Mouse (Mus musculus): ENCODE data around the gene Zfp626. TPM values are rescaled to one million over a fixed set of nuclear protein-coding genes. Genes with fewer than 3 reads are reported as not detected.
"Not testable (repeated sequence)": the region's sequence is repeated elsewhere in the genome, so short reads cannot be mapped to it uniquely, and the experiment has no call there.

Zfp626 gene
- polyA plus RNA-seq, 1 experiment from 2014 or later, result 2.4 TPM

DNA sequence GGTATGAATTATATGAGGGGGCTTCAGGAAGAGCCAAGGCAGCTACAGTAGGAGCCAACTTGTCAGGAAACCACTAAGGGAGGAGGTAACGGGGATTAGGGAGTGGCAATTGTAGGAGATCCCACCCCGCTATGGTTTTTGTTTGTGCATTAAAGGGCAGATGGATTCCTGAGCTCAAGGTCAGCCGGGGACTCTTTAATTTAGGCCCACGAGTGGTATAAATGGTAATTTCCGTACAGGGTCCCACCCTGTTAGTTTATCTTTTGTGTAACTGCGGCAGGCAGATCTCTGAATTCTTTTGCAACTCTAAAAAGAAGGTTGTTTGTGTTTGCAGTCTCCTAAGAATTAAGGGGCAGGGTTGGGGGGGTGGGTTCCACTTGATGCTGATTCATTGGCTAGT is 33.1 kb downstream of the Zfp626 start:
- Histone ChIP-seq H3K27ac (ENCODE audit: low read depth, low read length) (no peak overlapping the region), H3K9ac (ENCODE audit: low read length) (no peak overlapping the region)

GRCm38 (mm10) chr7:27857227-27857626 is 50.2 kb downstream of the Zfp626 start, which contains the start of gene Zfp607a:
TSS of gene Zfp607a (plus strand) at chr7:27857527.
- ATAC-seq (ENCODE audit: low FRiP score) (no peak), DNase-seq (ENCODE audit: low spot score, missing footprints) (no peak)
- H3K4me3 ChIP-seq (ENCODE audit: low read depth, low read length), result no peak within 1 kb of the TSS
- peaks cover 2% of the 10 kb centered on the region for H3K36me3 ChIP-seq (ENCODE audit: control insufficient read depth, insufficient read depth, low read length)
- H3K9me3 ChIP-seq (ENCODE audit: control insufficient read depth, low read length), result no peaks in the 10 kb centered on the region
- H3K4me1 ChIP-seq (ENCODE audit: control insufficient read depth, insufficient read depth, low read length), result 0 out of 2 replicates have a peak, but pooled peaks cover 2% of the 10 kb centered on the region
- no peak within 1 kb of the TSS for H3K27ac ChIP-seq (ENCODE audit: low read depth, low read length)
- H3K4me2 ChIP-seq, result no peak within 1 kb of the TSS
- WGBS, result 96% methylated on average over 1 of the region's 1 CpGs
- H3K27me3 ChIP-seq (ENCODE audit: control insufficient read depth, insufficient read depth, low read length), result no peaks in the 10 kb centered on the region
- no peak within 1 kb of the TSS for H3K9ac ChIP-seq (ENCODE audit: low read length)

More for the DNA sequence above, 33.1 kb downstream of the Zfp626 start:
- 92% methylated on average over 6 of the region's 6 CpGs for WGBS
- DNase-seq (ENCODE audit: low spot score, missing footprints) (no peak), ATAC-seq (ENCODE audit: low FRiP score) (no peak)
- no peak overlapping the region for H3K4me3 ChIP-seq (ENCODE audit: low read depth, low read length)
- H3K4me2 ChIP-seq, result no peak overlapping the region
- no peaks in the 10 kb centered on the region for H3K27me3 ChIP-seq (ENCODE audit: control insufficient read depth, insufficient read depth, low read length)
- H3K4me1 ChIP-seq (ENCODE audit: control insufficient read depth, insufficient read depth, low read length), result peaks cover 4% of the 10 kb centered on the region; the same call in 1 of the 2 replicates
- no peaks in the 10 kb centered on the region for H3K9me3 ChIP-seq (ENCODE audit: control insufficient read depth, low read length)
- no peaks in the 10 kb centered on the region for H3K36me3 ChIP-seq (ENCODE audit: control insufficient read depth, insufficient read depth, low read length)

DNA sequence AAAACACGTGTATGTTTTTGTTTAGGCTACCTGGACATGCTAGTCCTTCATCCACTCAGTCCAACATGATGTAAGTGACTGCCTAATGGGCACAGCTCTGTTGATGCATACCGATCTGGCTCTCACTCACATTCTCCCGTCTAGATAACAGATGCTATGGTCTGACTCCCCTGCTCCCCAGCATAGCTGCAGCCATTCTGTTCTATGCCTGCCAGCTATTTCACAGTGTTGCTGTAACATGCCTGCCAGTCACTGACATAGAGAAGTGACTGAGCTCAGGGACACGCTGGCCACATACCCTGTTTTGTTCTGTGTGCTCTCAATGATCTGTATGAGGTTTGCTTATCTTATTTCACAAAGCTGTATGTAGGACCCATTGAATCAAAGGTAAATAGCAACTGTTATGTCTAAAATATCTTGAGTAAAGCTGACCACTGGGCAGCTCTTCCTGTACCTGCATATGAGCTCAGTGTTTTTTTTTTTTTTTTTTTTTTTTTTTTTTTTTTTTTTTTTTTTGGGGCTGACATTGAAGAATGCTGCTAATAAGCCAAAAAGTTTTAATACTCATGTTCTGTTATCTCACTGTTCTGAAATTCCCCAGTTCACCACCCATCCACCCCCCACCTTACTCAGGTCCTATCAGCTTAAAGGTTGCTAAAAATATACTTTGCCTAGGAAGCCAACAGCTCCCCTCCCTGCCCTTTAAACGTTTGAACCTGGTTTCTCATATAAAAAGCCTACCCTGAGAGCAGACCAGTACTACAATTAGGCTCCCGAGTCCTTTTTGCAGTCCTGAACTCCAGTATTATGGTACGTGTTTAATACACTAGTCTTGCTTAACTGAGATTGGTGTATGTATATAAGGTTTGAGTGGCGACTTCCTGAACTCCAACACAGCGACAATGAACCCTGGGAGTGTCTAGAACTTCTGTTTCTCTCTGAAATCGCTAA is 52.6 kb downstream of the Zfp626 start:
- 32% methylated on average over 10 of the region's 10 CpGs for WGBS
- Histone ChIP-seq H3K4me3 (ENCODE audit: low read depth, low read length) (peak overlapping the region; percentile 63), H3K27ac (ENCODE audit: low read depth, low read length) (no peak overlapping the region), H3K4me1 (ENCODE audit: control insufficient read depth, insufficient read depth, low read length) (0 out of 2 replicates have a peak, but pooled peaks cover 2% of the 10 kb centered on the region), H3K4me2 (peak overlapping the region; percentile 74), H3K36me3 (ENCODE audit: control insufficient read depth, insufficient read depth, low read length) (0 out of 2 replicates have a peak, but pooled peaks cover 2% of the 10 kb centered on the region), H3K27me3 (ENCODE audit: control insufficient read depth, insufficient read depth, low read length) (no peaks in the 10 kb centered on the region), H3K9me3 (ENCODE audit: control insufficient read depth, low read length) (no peaks in the 10 kb centered on the region), H3K9ac (ENCODE audit: low read length) (peak overlapping the region; percentile 77)
- DNase-seq (ENCODE audit: low spot score, missing footprints) (no peak), ATAC-seq (ENCODE audit: low FRiP score) (peak; percentile 2; the same call in 1 of the 2 replicates)

DNA sequence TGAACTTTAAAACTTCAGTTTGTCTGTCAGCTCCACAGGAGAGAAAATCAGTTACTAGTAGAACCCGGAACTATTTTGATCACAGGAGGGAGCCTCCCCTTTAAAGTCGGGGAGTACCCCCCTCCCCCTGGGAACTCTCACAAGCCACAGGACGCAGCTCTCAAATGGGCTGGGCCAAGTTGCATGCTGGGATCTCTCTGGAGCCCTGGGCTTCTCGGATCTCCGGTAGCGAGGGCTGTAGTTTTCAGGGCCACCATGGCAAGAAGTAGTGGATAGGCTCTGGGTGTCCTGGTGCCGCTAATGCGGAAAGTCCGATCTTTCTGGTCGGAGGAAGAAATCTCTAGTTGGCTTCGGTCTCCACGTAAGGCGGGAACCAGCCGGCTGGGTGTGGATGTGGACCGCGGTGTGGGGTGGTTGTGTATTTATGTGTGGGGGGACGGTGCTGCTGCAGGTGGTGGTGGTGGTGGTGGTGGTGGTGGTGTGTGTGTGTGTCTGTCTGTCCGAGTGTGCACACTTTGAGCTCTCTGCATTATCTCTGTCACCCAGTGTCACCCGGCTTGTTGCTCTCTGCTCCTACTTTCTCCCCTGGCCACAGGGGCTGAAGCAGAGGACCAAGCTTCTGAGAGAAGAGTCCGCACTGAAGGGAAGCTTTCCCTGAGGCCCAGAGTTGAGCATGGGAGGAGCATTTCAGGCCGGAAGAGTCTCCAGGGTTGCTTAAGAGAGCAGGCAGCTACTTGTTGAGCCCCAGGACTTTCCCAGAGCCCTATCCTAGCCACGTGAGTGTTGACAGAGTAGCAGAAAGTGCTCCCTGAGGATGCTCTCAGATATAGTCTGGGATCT is 53.6 kb downstream of the Zfp626 start:
- Histone ChIP-seq H3K9ac (ENCODE audit: low read length) (peak overlapping the region; percentile 77), H3K4me2 (peak overlapping the region; percentile 74), H3K27me3 (ENCODE audit: control insufficient read depth, insufficient read depth, low read length) (no peaks in the 10 kb centered on the region), H3K9me3 (ENCODE audit: control insufficient read depth, low read length) (no peaks in the 10 kb centered on the region), H3K27ac (ENCODE audit: low read depth, low read length) (no peak overlapping the region; the same call in 1 of the 2 replicates), H3K4me1 (ENCODE audit: control insufficient read depth, insufficient read depth, low read length) (0 out of 2 replicates have a peak, but pooled peaks cover 2% of the 10 kb centered on the region), H3K4me3 (ENCODE audit: low read depth, low read length) (peak overlapping the region; percentile 63), H3K36me3 (ENCODE audit: control insufficient read depth, insufficient read depth, low read length) (0 out of 2 replicates have a peak, but pooled peaks cover 2% of the 10 kb centered on the region)
- DNase-seq (ENCODE audit: low spot score, missing footprints) (peak; percentile 96), ATAC-seq (ENCODE audit: low FRiP score) (peak; percentile 85)
- WGBS, result under 1% methylated on average over 22 of the region's 22 CpGs

- ATAC-seq (ENCODE audit: low FRiP score); H3K27me3 ChIP-seq (ENCODE audit: control insufficient read depth, insufficient read depth, low read length); DNase-seq (ENCODE audit: low spot score, missing footprints); H3K9ac ChIP-seq (ENCODE audit: low read length); H3K4me2 ChIP-seq; H3K27ac ChIP-seq (ENCODE audit: low read depth, low read length); H3K4me1 ChIP-seq (ENCODE audit: control insufficient read depth, insufficient read depth, low read length); H3K9me3 ChIP-seq (ENCODE audit: control insufficient read depth, low read length); H3K36me3 ChIP-seq (ENCODE audit: control insufficient read depth, insufficient read depth, low read length); H3K4me3 ChIP-seq (ENCODE audit: low read depth, low read length): not testable (repeated sequence)
- WGBS, result 85% methylated on average over 5 of the region's 5 CpGs
These were observed 55.6 kb downstream of the Zfp626 start for GRCm38 (mm10) chr7:27862578-27862977.

Other genes with a start within 250 kb of the Zfp626 start
- 62.6 and 69.0 TPM in 2 replicates for gene Akt2, start 215.6 kb upstream of the Zfp626 start, polyA plus RNA-seq (2014; fragmentation: Nextera tagmentation; extraction: Ambion mirVana)
- gene Ttc9b, start 153.3 kb upstream of the Zfp626 start, polyA plus RNA-seq (2014; fragmentation: Nextera tagmentation; extraction: Ambion mirVana), result 9.3 and 10.2 TPM in 2 replicates
- 5.1 and 8.8 TPM in 2 replicates for gene Map3k10, start 132.6 kb upstream of the Zfp626 start, polyA plus RNA-seq (2014; fragmentation: Nextera tagmentation; extraction: Ambion mirVana)
- gene Zfp607b, start 117.9 kb upstream of the Zfp626 start, polyA plus RNA-seq (2014; fragmentation: Nextera tagmentation; extraction: Ambion mirVana), result 8.6 and 9.3 TPM in 2 replicates
- gene Zfp60, start 75.8 kb upstream of the Zfp626 start, polyA plus RNA-seq (2014; fragmentation: Nextera tagmentation; extraction: Ambion mirVana), result 83.0 and 89.2 TPM in 2 replicates
- 12.3 and 13.1 TPM in 2 replicates for gene Zfp59, start 31.4 kb downstream of the Zfp626 start, polyA plus RNA-seq (2014; fragmentation: Nextera tagmentation; extraction: Ambion mirVana)
- 3.0 and 3.9 TPM in 2 replicates for gene Zfp607a, start 50.3 kb downstream of the Zfp626 start, polyA plus RNA-seq (2014; fragmentation: Nextera tagmentation; extraction: Ambion mirVana)
- gene Zfp974, start 122.3 kb downstream of the Zfp626 start, polyA plus RNA-seq (2014; fragmentation: Nextera tagmentation; extraction: Ambion mirVana), result 11.7 and 12.6 TPM in 2 replicates
- gene Zfp780b, start 172.0 kb downstream of the Zfp626 start, polyA plus RNA-seq (2014; fragmentation: Nextera tagmentation; extraction: Ambion mirVana), result 21.1 and 22.2 TPM in 2 replicates
- gene Zfp850, start 206.9 kb downstream of the Zfp626 start, polyA plus RNA-seq (2014; fragmentation: Nextera tagmentation; extraction: Ambion mirVana), result 8.5 and 10.1 TPM in 2 replicates
- 422 and 423 TPM in 2 replicates for gene Psmc4, start 242.9 kb downstream of the Zfp626 start, polyA plus RNA-seq (2014; fragmentation: Nextera tagmentation; extraction: Ambion mirVana)